ENCODE assay signal across 31 mouse cellular contexts in genomic region chr4:63756072-63756471, GRCm38 (mm10). TPM values are rescaled to one million over a fixed set of nuclear protein-coding genes. Genes with fewer than 3 reads are reported as not detected.
DNase-seq lines count a peak whose midpoint lies in the region; TF ChIP-seq lines count a peak whose summit lies in the region.
"Had no signal": no experiment of that assay in that cellular context is flagged by ENCODE, and none has a peak within 500 bp of the region (broad histone marks: within the 10 kb centered on the region; RNA-seq: fewer than 3 reads in every experiment).

No protein-coding gene starts in this region.

- H3K4me3 ChIP-seq in C2C12 (ENCODE audit: insufficient read depth, poor library complexity, severe bottlenecking), result no peak overlapping the region
- H3K4me3 ChIP-seq in left cerebral cortex, adult 2 months, result no peak overlapping the region
- H3K4me3 ChIP-seq: embryonic facial prominence, embryonic 10.5 days; embryonic facial prominence, embryonic 13.5 days; forebrain, embryonic 10.5 days; forebrain, embryonic 13.5 days; heart, embryonic 12.5 days; heart, embryonic 15.5 days had no signal

- no peaks in the 10 kb centered on the region for H3K36me3 ChIP-seq in C2C12 (ENCODE audit: control insufficient read depth, insufficient read depth)
- H3K36me3 ChIP-seq: embryonic facial prominence, embryonic 10.5 days; embryonic facial prominence, embryonic 13.5 days; forebrain, embryonic 10.5 days; heart, embryonic 12.5 days; heart, embryonic 15.5 days had no signal

- intact Hi-C loops in heart, postnatal 36 days (cut with DNase I), result no loop called here
- intact Hi-C loops in left cerebral cortex, adult 2 months (cut with DNase I), result no loop called here

- no peaks in the 10 kb centered on the region for H3K79me3 ChIP-seq in C2C12 (ENCODE audit: low read depth)

- no peaks in the 10 kb centered on the region for H3K79me2 ChIP-seq in C2C12 (ENCODE audit: control insufficient read depth, insufficient read depth)

- no peaks in the 10 kb centered on the region for H3K27me3 ChIP-seq in C2C12 (ENCODE audit: control insufficient read depth, insufficient read depth, insufficient read length)
- H3K27me3 ChIP-seq: embryonic facial prominence, embryonic 13.5 days; forebrain, embryonic 13.5 days; heart, embryonic 15.5 days; Patski had no signal

- TF ChIP-seq CTCF in C2C12 (IDR thresholded peaks at IDR 0.05; ENCODE audit: control insufficient read depth, insufficient read depth, insufficient read length), result no peak
- TF ChIP-seq CTCF in left cerebral cortex, adult 2 months (IDR thresholded peaks at IDR 0.05), result no peak

- no peak overlapping the region for H3K27ac ChIP-seq in left cerebral cortex, adult 2 months
- H3K27ac ChIP-seq: embryonic facial prominence, embryonic 10.5 days; embryonic facial prominence, embryonic 13.5 days; forebrain, embryonic 10.5 days; forebrain, embryonic 13.5 days; heart, embryonic 15.5 days; hindbrain, embryonic 14.5 days; hindbrain, postnatal 0 days had no signal

- no peak overlapping the region for H3ac ChIP-seq in C2C12 (ENCODE audit: control insufficient read depth, insufficient read length, low read depth)

- DNase-seq in heart, adult 11 months, result peak; percentile 17
- no peak for DNase-seq in heart, postnatal 36 days
- DNase-seq in 3T3-L1 (ENCODE audit: low read depth, low spot score) (peak; percentile 66), NIH3T3 (ENCODE audit: low read depth) (peak; percentile 38)
- DNase-seq in left cerebral cortex, adult 2 months (ENCODE audit: extremely low spot score in 1 of 2, low spot score in 2 of 2), result no peak
- no peak for DNase-seq in spleen, adult 18-20 months
- DNase-seq in retina, embryonic 14.5 days (ENCODE audit: low spot score), result no peak
- DNase-seq: adrenal gland, postnatal 10 days; adrenal gland, postnatal 36 days; cerebellum, adult 18-20 months; cerebellum, adult 9-10 months; cerebellum, postnatal 14 days; embryo, embryonic 11 days; gastrocnemius, postnatal 10 days; gastrocnemius, postnatal 36 days; heart, postnatal 10 days; heart, postnatal 4 days; kidney, adult 11 months had no signal

TF ChIP-seq in C2C12, 6 proteins besides CTCF, POLR2A, EP300 and RAD21:
- TF ChIP-seq USF1 (IDR thresholded peaks at IDR 0.05; ENCODE audit: low read depth) (no peak), MYOD1 (IDR thresholded peaks at IDR 0.05; ENCODE audit: control insufficient read depth, insufficient read length, low read depth) (peak; percentile 82), MYOG (IDR thresholded peaks at IDR 0.05; ENCODE audit: control insufficient read depth, extremely low read depth, insufficient read length) (no peak), FOSL1 (IDR thresholded peaks at IDR 0.05; ENCODE audit: insufficient read depth, low read length, poor library complexity, severe bottlenecking) (no peak)

RNA-seq across cellular contexts. Expression of gene Tnfsf15, which starts 11.2 kb away (rescaled TPM):
- not detected for total RNA-seq in heart, postnatal 36 days (2021)
- polyA plus RNA-seq in C2C12 (2012; fragmentation: generic; extraction: Trizol), result 0.06 TPM
- under 1 TPM; 0.23 to 0.29 TPM for total RNA-seq in left cerebral cortex, adult 2 months (2021)
- total RNA-seq: gastrocnemius, adult 18-20 months; gastrocnemius, postnatal 36 days; heart, postnatal 10 days; MEL had no signal
- polyA plus RNA-seq: embryonic facial prominence, embryonic 10.5 days; embryonic facial prominence, embryonic 13.5 days; forebrain, embryonic 10.5 days; forebrain, embryonic 13.5 days; forebrain, embryonic 16.5 days; hindbrain, embryonic 14.5 days had no signal

Comparison
In these comparisons a context has a peak if more than half of its experiments do, and no peak if none do; other contexts are left out.
1. DNase-seq: peak in heart, adult 11 months (single experiment), 3T3-L1 (single experiment) and NIH3T3 (single experiment); none in heart, postnatal 36 days (0 of 2), left cerebral cortex, adult 2 months (0 of 2), spleen, adult 18-20 months (0 of 2) and retina, embryonic 14.5 days (single experiment).